Mouse (Mus musculus) cerebellum, postnatal 36 days (tissue): ENCODE results near the gene Drosha.
"Not testable (repeated sequence)": the region's sequence is repeated elsewhere in the genome, so short reads cannot be mapped to it uniquely, and the experiment has no call there.

Experiments used
- DNase-seq, 2 experiments: peaks; one replicate each; pipeline ENCODE4 v3.0.0; 2021 to 2022; ENCODE audit warnings: mixed read lengths in 2 of 2

The Drosha gene

GRCm38 (mm10) chr15:12887206-12887605 is 62.6 kb downstream of the Drosha start:
- no peak for DNase-seq

GRCm38 (mm10) chr15:12888312-12888711 is 63.7 kb downstream of the Drosha start:
- no peak for DNase-seq

- DNase-seq: no peak
These were observed 65.3 kb downstream of the Drosha start for GRCm38 (mm10) chr15:12889909-12890308.

GRCm38 (mm10) chr15:12895426-12895825 is 70.8 kb downstream of the Drosha start:
- no peak for DNase-seq

- DNase-seq: no peak
These were observed 71.7 kb downstream of the Drosha start for GRCm38 (mm10) chr15:12896022-12897009.

- no peak for DNase-seq
These were observed 73.2 kb downstream of the Drosha start for GRCm38 (mm10) chr15:12897831-12898230.

- DNase-seq: no peak
These were observed 76.0 kb downstream of the Drosha start for GRCm38 (mm10) chr15:12900428-12901196.

GRCm38 (mm10) chr15:12901197-12901570 is 76.6 kb downstream of the Drosha start:
- DNase-seq: no peak

- no peak for DNase-seq
These were observed 79.8 kb downstream of the Drosha start for GRCm38 (mm10) chr15:12904442-12904841.

GRCm38 (mm10) chr15:12907962-12908719 is 83.5 kb downstream of the Drosha start:
- no peak for DNase-seq

- DNase-seq: no peak
These were observed 84.1 kb downstream of the Drosha start for GRCm38 (mm10) chr15:12908720-12909028.

GRCm38 (mm10) chr15:12909171-12909570 is 84.6 kb downstream of the Drosha start:
- no peak for DNase-seq

- DNase-seq: no peak
These were observed 86.5 kb downstream of the Drosha start for GRCm38 (mm10) chr15:12911082-12911481.

GRCm38 (mm10) chr15:12916314-12916815 is 91.8 kb downstream of the Drosha start:
- DNase-seq: no peak

GRCm38 (mm10) chr15:12919326-12919966 is 94.8 kb downstream of the Drosha start:
- DNase-seq: not testable (repeated sequence)

- DNase-seq: no peak
These were observed 95.6 kb downstream of the Drosha start for GRCm38 (mm10) chr15:12919967-12920870.

GRCm38 (mm10) chr15:12921901-12922300 is 97.3 kb downstream of the Drosha start:
- DNase-seq: no peak

- no peak for DNase-seq
These were observed 99.2 kb downstream of the Drosha start for GRCm38 (mm10) chr15:12923826-12924225.

- DNase-seq: no peak
These were observed 106.9 kb downstream of the Drosha start for GRCm38 (mm10) chr15:12931481-12931880.

GRCm38 (mm10) chr15:12936217-12936732 is 111.7 kb downstream of the Drosha start:
- no peak for DNase-seq

- DNase-seq: not testable (repeated sequence)
These were observed 112.7 kb downstream of the Drosha start for GRCm38 (mm10) chr15:12937326-12937725.
